Mouse (Mus musculus) gastrocnemius, postnatal 36 days (tissue): ENCODE measurements around the gene Fam173a. TPM values are rescaled to one million over a fixed set of nuclear protein-coding genes. Genes with fewer than 3 reads are reported as not detected.
"Not testable (repeated sequence)": the region's sequence is repeated elsewhere in the genome, so short reads cannot be mapped to it uniquely, and the experiment has no call there.

Source experiments
- DNase-seq, 2 experiments: peaks; one replicate each; pipeline ENCODE4 v3.0.0; 2022
- intact Hi-C: fragments of 180-260 bp; cut with DNase I; formaldehyde crosslinking; loops from one replicate; pipeline ENCODE4 v1.15.1; 2025
- total RNA-seq, 2 experiments: library from RNA; stranded (reverse); gene quantifications; 2 replicates each; pipeline ENCODE4 v1.2.3; 2021

Fam173a gene
- total RNA-seq, 2 experiments from 2014 or later, result 34.8 to 38.9 TPM

DNA sequence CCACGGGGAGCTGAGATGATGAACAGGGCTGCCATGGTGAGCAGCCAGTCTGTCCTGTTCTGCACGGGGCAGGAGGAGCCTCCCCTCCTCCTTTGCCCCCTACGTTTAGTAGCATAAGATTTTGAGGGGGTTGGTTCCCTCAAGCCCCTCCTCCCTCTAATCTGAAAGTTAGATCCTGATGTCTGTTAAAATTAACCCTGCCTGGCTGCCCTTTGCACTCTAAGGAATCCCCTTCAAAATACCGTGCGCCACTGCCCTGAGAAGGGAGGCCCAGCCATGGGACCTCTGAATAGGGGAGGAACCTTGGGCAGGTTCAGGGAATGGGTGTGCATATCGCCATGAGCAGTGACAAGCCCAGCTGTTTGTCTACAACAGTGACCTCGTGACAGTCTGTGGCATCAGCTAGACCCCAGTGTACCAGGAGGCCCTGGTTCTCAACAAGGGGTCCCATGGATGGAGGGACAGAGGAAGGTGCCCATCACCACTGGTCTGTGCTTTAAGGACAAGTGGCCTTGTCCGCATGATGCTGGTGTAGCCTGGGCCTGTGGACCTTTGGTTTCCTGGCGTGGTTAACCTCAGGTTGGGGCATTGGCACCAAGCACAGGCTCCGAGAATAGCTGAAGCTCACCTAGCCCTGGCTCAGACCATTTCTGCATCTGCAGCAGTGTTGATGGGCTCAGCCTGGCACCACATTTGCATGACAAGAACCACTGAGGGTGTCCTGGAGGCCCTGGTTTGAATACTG lies 17.2 kb downstream of the Fam173a start:
- intact Hi-C loops, result loop anchor here (2.0 kb wide), 1 partner anchor 21 kb away; the partner anchor contains the start of gene Metrn
- DNase-seq, result no peak

GRCm38 (mm10) chr17:25773549-25774120 lies 19.1 kb downstream of the Fam173a start, which contains the start of gene Narfl:
Gene Narfl, plus strand, starts transcription at chr17:25773776.
- intact Hi-C loops, result loop anchor here (1.0 to 2.0 kb wide), 2 partner anchors 23 to 28 kb away; partner anchors contain the start of gene Metrn
- peak; percentile 94 to 97 for DNase-seq

DNA sequence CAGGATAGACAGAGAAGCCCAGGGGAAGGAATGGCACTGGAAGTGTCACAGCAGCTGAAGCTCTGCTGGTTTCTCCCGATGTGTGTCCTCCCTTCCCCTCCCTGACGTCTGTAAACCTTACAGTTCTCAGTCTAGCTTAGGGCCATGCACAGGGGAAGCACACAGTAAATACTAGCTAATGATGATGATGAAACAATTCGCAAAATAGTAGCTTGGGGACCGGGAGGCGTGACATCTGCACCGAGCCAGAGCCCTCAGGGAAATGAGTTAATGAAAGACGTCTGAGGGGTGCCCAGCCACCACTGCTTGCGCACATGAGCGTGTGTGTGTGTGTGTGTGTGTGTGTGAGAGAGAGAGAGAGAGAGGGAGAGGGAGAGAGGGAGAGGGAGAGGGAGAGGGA lies 23.4 kb downstream of the Fam173a start:
- no peak for DNase-seq
- intact Hi-C loops, result no loop called here

GRCm38 (mm10) chr17:25765886-25766285 lies 26.8 kb downstream of the Fam173a start:
- intact Hi-C loops, result no loop called here
- no peak for DNase-seq

DNA sequence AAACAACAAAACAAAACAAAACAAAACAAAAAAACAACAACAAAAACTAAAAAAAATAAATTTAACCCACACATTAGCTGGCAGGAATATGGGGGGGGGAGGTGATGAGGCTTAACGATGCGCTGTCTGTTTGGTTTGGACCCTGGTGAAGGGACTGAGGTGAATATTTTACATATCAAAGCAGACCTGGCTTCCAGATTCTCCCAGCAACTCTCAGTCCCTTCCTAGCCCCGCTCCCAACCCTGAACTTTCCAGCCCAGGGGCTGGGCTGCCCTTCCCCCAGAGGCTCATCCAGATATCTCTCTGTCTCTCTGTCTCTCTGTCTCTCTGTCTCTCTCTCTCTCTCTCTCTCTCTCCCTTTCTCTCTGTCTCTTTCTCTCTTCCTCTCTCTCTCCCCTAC lies 30.1 kb downstream of the Fam173a start:
- intact Hi-C loops, result no loop called here
- no peak for DNase-seq

DNA sequence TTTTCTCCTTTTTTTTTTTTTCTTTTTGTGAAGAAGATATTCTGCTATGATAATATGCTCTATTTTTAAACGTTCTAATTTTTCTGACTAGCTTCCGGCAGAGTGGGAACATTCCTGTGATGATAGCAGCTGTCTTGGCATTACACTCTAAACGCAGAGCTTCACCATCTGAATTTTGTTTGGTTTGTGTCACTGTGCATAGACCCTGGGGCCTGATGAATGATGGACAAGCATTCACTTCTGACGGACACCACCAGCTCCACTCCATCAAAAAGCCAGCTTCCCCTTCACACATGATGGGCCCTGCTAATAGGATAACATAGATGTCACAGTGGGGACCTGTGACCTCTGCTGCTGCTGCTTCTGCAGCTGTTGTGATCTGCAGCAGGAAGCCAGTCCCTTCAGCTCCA lies 31.1 kb downstream of the Fam173a start:
- DNase-seq, result no peak
- intact Hi-C loops, result no loop called here

DNA sequence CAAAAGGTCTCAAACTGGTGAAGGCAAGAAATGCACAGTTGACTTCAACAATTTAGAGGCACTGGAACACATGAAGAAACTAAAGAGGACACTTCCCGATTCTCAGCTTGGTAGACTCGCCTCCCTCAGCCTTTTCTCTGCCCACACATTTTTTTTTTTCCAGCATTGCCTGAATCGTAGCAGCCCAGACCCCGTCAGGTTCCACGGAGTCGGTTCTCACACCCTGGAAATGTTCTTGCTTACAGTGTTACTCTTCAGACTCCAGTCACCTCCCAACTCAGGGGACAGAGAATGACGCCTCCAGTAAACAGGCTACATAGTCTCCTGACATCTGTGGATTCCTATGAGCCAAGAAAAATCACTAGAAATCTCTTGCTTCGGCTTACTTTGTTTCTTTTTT lies 32.6 kb downstream of the Fam173a start:
- intact Hi-C loops, result no loop called here
- DNase-seq, result no peak

- intact Hi-C loops, result no loop called here
- no peak for DNase-seq
Observed at GRCm38 (mm10) chr17:25757691-25758090, 35.0 kb downstream of the Fam173a start.

GRCm38 (mm10) chr17:25756378-25757242 lies 36.1 kb downstream of the Fam173a start:
- no peak for DNase-seq
- intact Hi-C loops, result no loop called here

DNA sequence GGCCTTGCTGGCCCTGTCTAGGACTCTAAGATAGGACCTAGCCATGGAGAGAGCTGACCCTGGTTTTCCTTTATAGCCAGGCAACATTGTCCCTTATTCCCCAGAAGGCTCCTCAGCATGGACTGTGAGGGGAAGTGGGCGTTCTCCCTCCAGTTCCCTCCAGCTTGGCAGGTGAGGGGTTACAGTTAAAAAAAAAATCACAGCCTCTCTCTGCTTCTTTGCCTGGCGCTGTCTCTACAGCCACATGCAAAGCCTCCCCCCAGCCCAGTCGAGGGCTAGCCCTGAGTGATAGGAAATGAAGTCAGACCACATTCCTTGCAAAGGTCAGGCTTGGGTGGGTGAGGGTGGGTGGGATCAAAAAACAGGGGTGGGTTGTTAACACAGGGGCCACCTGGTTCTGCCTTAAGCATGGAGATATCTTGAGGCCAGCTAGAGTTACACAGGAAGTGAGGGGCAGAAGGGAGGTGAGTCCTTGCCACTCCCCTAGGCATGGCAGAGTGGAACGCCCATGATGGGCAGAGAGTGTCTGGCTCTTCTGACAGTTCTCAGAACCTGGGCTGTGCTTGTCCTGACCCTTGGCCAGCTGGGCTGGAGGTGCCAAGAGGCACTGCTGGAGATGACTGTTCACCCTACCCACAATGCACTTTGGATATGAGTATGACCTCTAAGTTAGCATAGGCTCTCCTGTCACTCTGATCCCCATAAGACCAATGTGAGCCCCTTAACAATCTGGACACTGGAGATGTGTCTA lies 36.9 kb downstream of the Fam173a start:
- intact Hi-C loops, result no loop called here
- DNase-seq, result no peak

DNA sequence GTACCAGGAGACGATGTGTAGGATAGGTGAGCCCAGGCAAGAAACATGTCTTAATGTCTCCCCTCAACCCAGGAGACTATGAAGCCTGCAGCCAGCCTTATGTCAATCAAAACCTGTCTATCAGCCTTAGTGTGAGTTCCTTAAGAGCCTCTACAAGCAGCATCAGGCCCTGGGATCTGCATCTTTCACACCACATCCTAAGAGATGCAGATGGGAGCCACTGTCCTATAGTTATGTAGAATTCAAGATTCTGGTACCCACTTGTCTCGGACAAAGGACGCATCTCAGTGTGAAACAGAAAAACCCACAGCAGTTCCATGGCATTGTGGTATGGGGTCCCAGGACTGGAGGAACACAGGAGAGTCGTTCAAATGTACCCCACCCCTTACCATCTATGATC lies 37.6 kb downstream of the Fam173a start:
- intact Hi-C loops, result no loop called here
- DNase-seq, result no peak

- intact Hi-C loops, result no loop called here
- DNase-seq, result no peak
Observed at GRCm38 (mm10) chr17:25754241-25754640, 38.5 kb downstream of the Fam173a start, which contains the start of gene Msln. Gene Msln, minus strand, starts transcription at chr17:25754378.

DNA sequence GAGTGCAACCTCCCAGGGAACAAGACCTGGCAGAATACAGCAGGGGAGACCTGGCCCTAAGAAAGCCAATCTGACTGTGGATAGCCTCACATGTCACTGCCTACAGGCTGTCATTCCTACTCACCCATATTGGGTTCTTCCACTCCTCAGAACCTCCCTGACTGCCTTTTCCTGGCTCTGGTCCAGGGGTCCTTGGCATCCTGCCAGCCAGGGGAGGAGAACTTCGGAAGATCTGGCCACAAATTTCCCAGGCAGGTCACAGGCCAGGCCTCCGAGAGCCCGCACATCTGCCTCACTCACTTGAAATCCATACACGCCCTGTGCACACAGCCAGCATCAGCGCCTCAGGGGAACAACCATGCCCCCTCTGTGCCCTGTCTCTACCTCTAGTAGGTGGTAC lies 41.3 kb downstream of the Fam173a start:
- no peak for DNase-seq
- intact Hi-C loops, result no loop called here

DNA sequence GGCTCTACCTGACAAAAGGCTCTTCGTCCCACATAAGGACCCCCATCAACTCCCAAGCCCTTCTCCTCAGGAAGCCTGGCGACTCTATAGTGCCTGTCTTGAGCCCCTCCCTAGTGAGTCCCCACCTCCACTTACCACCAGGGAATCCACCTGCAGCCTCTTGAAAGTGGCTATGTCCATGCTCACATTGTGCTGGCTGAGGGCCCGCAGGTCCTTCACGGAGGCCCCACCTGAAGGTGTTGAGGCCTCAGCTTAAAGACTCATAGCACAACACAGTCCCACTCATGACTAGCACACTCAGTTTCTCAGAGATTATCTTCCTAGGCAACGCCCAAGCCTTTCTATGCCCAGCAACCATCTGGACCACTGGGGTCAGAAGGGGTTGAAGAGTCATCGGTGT lies 43.4 kb downstream of the Fam173a start:
- no peak for DNase-seq
- intact Hi-C loops, result no loop called here

DNA sequence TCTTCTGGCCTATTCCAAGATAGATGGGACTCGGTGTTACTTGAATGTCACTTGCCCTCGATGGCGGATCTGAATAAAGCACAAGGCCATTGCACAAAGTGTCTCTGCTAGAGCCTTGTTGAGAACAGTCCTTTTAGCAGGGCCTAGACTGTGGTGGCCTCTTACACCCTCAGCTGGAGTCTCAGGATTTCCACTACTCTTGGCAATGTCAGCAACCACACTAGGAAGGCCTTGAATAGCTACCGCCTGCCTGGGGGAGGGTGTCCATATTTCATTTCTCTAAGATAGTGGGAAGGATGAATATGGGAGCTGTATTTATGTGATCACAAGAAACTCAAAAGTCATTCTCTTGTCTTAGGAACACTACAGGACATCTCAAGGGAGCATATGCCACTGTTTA lies 44.5 kb downstream of the Fam173a start:
- intact Hi-C loops, result no loop called here

DNA sequence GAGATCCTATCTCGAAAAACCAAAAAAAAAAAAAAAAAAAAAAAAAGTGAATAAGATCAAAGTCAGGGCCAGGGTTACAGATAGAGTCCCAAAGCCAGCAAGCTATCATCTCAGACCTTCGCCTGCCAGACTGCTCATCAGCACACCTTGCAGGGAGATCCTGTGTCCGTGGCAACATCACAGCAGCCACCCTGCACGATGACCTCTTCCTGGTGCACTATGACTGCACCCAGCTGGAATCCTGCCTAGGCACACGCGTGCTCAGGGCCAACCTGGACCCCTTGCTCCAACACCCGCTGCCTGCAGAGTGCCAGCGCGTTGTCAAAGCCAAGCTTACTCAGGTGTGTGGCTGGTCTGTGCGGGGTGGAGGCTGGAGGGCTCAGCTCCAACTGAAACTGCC lies 48.4 kb downstream of the Fam173a start:
- intact Hi-C loops, result no loop called here
- DNase-seq, result no peak

More for the DNA sequence above, 44.5 kb downstream of the Fam173a start:
- DNase-seq, result no peak

DNA sequence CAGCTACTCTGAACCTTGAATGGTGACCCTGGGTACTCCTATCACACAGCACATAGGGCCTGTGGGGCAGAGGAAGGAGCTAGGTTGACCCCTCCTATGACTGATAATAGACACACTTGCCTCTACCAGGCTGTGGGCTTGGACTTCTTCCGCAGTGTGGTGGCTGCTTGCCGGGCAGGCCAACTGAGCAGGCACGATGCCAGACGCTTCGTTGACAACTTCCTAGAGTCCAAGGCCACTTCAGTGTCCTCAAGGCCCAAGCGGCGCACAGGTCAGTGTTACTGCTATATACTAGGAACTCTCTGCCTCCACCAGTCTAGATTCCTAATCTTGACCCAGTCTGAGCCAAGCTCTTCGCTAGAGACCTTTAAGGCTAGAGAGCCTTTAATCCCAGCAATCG lies 48.9 kb downstream of the Fam173a start:
- DNase-seq, result no peak
- intact Hi-C loops, result no loop called here

GRCm38 (mm10) chr17:25741471-25741870 lies 51.2 kb downstream of the Fam173a start:
- DNase-seq, intact Hi-C loops: not testable (repeated sequence)
